Mouse (Mus musculus): Measurements from ENCODE around the gene Rtca.

The Rtca gene

DNA sequence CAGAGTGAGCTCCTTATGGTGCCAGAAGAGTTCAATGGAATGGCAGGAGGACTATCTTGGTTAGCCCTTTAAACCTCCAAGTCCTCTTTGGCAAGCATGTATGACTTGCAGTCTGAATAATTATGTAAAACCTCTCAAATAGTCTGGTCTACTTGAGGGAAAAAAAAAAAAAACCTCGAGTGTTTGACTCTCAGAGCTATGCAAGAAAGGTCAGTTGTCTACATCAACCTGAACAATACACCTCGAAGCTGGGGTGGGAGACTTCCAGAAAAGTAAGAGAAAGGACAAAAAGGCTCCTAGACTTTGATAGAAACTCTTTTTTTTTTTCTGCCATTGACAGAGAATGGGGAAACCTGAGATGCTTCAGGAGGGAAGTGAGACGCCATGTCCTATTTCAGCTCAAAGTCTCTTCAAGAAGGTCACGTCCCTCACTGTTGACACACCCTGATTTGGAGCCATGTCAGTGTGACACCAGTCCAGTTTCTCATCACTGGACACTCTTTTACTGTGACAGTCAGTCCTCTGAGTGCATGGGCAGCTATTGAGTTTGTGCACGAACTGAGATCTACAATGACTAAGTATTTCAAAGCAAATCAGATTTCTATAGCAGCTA, 31.2 kb downstream of the Rtca start:
- no peak for DNase-seq (ENCODE audit: inconsistent ontology term)

DNA sequence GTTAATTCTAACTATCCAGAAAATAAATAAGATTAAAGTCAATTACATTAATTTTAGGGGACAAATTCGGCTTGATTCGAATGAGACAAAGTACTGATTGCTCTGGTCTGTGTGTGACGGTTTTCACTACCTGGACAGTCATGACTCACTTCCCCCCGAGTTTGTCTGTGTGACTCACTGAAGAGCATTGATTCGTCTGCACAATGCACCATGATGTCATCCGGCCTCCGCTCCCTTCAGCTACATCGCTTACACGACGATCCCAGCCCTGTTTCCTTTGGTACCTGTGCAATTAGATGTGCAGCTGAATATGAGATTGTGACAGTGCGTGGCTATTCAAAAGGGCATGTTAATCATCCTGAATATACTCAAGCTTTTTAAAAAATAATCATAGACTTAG, 33.4 kb downstream of the Rtca start:
- peak; percentile 61 for DNase-seq (ENCODE audit: inconsistent ontology term)

DNA sequence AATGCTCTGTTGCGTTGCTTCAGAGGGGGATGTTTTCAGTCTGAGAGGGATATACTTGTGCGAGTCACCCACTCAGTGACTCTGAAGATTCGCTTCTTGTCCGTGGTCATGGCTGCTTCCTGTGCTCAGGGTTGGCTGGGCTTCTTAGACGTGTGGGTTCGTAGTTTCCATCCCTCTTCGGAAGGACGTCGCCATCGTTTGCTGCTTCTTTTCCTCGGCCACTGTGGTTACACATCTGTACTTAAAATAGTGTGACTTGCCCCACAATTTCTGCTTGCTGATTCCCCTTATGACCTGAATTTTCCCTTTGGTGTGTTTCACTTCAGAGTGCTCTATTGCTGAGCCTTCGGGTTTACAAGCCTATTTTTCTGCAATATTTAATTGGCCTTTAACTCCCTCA, 42.3 kb downstream of the Rtca start:
- DNase-seq (ENCODE audit: inconsistent ontology term), result no peak

DNA sequence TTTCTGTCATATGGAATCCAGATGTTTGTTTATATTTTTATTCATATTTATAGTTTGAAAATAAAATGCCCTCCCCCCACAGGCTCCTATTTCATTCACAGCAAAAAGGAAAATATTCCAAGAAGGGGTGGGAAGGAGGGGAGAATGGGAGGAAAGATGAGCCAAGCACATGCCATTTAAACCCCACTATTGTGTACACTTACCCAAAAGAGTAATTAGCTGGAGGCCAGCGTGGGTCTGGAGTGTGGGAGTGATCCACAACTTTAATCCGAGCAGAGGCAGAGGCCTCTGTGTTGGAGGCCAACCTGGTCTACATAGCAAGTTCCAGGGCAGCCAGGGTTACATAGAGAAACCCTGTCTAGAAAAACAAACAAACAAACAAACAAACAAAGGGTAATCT, 43.7 kb downstream of the Rtca start:
- no peak for DNase-seq (ENCODE audit: inconsistent ontology term)

DNA sequence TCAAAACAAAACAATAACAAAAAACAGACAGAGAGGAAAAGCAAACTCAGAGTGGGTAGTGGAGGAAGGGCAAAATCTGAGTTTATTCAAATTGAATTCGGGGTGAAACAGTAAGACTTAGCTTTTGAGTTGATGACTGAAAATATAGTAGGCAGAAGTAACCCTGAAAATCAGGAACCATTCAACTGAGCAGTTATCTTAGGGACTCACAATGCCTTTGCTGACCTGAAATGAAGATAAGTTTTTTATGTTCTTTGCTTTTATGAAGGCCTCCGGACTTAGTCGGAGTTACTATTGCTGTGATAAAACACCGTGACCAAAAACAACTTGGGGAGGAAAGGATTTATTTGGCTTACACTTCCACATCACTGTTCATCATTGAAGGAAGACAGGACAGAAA, 47.0 kb downstream of the Rtca start:
- DNase-seq (ENCODE audit: inconsistent ontology term), result no peak

DNA sequence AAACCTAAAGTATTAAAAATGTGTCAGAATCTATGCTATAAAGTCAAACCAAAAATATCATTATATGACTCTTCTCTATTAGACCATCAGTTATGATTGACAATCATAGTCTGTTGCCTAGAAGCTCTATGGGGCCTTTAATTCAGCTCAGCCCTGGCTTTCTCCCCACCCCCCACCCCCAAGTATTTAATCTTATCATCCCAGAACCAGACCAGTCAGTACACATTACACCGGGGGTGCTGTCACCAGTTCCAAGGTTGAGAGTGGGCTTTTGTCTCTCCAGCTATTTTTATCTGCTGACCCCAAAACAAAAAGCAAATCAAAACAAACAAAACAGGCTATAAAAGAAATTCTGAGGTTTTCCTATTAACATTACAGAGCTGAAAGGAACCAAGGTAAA, 53.5 kb downstream of the Rtca start:
- DNase-seq (ENCODE audit: inconsistent ontology term), result no peak

DNA sequence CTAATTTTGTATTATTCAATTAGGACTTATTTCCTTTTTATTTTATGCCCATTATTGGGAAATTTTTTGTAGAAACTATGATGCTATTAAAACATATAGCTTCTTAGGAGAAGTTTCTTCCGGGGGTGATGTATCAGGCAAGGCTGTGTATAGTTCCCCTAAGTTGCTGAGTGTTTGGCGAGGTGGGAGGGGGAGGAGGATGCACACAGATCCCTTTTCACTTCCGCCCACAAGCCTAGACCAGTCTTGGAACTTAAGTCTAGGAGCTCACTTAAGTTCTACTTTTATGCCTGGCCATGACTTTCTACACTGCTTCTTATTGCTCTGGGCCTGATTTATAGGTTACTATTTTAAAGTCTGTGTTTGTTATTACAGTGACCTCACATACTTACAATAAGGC, 57.3 kb downstream of the Rtca start:
- no peak for DNase-seq (ENCODE audit: inconsistent ontology term)

DNA sequence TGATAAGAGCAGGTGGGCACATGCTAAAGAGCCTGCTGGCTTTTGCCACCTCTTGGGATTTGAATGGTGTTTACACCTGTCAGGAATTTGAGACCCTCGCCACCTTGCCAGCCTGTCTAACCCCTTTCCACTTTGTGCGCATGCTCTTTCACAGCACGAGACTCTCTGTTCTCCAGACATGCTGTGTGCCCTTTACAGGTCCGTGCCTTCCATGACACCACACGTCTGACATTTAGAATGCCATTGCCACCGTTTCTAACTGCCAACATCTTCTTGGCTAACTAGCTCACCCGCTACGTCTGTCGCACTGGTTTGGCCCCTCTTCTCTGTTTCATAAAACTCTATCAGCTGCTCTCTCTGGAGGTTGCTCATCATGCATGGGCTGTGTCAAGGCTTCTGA, 63.7 kb downstream of the Rtca start:
- no peak for DNase-seq (ENCODE audit: inconsistent ontology term)

DNA sequence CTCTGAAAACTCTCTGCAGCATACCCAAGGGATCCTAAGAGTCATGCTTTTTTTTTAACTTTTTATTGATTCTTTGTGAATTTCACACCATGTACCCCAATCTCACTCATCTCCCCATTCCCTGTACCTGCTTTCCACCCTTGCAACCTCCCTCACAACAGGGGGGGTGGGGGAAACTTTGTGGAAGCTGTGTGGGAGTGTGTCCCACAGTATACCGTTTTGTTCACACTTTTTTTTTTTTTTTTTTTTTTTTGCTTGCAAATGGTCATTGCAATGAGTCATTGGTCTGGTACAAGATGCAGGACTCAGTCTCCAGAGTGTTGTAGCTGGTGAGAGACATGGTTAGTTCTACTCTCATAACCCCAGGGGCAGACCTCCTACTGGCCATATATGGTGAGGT, 65.2 kb downstream of the Rtca start:
- no peak for DNase-seq (ENCODE audit: inconsistent ontology term)

DNA sequence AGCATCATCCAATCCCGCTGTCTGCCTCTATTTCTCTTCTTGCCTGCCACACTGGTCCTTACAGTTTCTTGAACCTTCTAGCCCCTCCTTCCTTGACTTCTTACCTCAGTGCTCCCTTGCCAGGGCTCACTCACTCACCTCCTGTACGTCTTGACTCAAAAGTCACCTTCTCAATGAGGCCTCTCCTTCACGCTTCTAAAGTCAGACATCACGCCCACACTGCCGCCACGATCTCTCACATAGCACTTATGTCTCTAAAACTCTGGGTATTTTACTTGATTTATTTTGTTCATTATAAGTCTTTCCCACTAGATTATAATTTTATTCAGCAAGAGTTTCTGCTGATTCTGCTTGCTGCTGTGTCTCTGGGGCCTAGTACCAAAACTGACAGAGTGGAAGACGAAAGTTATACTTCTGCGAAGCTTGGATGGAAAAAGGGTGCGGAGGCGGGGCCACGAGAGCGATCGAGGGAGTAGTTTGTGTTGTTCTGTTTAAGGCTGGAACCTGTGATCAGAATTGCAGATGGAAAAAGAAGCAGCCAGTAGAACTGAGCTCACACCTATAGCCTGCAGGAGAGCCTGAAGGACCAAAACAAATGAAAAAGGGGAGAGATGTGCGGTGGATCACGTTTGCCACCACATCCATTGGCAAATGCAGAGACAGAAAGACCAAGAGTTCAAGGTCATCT, 66.3 kb downstream of the Rtca start:
- no peak for DNase-seq (ENCODE audit: inconsistent ontology term)

DNA sequence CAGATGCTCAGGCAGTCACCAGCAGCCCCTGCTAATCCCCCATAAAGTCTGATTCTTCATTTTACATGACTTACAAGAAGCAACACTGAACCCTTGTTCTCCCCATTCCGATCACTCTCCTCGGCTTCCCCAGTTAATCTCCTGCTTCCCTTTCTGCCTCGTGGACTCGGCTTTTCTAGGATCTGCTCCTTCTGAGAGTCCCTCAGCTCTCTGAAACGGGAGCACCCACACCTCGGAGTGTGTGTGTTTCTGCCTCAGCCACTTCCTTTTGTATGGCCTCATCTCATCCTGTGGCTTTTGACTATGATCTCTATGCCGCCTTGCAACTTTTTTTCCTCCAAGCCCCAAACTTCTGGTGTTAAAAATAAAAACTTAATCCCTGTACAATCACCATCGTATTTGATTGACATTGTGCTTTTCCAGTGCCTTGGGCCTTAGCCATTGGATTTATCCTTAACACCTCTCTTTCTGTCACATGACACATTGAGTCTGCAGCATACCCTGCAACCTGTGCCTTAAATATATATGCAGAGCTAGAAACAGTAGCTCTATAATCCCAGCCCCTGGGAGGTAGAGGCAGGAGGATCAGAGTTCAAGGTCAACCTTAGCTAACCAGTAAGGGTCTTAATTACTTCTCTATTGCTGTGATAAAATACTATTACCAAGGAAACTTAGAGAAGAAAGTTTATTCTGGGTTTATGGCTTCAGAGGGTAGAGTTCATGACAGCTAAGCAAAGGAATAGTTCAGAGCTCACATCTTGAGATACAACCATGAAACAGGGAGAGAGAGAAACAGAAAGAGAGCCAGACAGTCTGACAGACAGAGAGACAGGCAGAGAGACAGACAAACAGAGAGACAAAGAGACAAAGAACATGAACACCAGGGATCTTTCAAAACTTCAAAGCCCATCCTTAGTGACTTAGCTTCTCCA, 67.7 kb downstream of the Rtca start:
- DNase-seq (ENCODE audit: inconsistent ontology term), result no peak

Measured in Muller cell, postnatal 12 days (primary cell).